Mouse (Mus musculus) T-cell, adult 66 days (primary cell): ENCODE measurements around the gene Igf2r. TPM values are rescaled to one million over a fixed set of nuclear protein-coding genes. Genes with fewer than 3 reads are reported as not detected.

Source experiments
- total RNA-seq, 2 experiments: library from RNA; stranded (reverse); gene quantifications; 3 replicates in 1 of 2; 4 replicates in 1 of 2; pipeline ENCODE4 v1.2.4; 2023

Gene Igf2r
- total RNA-seq, result 10 to 100 TPM; 42.3 to 46.0 TPM

DNA sequence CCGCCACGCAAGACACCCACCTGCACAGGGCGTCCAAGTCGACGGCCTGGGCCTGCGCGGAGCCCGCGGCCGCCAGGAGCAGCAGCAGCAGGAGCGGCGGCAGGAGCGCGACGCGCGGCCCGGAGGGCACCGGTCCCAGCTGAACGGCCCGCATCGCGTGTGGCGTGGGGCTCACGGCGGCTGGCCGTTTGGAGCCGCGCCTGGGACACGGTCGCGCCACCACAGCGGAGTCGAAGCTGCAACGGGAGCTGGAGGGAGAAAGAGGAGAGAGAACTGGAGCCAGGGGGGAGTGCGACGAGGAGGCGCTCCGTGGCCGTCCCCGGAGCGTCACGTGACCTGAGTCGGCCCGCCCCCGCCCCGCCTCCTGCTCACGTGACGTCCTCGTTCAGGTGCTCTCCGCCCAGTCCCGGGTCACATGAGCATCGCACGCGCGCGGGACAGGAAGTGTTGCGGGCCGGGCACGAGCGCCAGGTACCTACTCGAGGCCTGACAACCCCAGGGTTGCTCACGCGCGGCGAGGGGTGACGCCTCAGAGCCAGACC lies at the start of gene Igf2r:
Gene Igf2r (minus strand): TSS at position 285 of the 542 bp plus-strand sequence.

DNA sequence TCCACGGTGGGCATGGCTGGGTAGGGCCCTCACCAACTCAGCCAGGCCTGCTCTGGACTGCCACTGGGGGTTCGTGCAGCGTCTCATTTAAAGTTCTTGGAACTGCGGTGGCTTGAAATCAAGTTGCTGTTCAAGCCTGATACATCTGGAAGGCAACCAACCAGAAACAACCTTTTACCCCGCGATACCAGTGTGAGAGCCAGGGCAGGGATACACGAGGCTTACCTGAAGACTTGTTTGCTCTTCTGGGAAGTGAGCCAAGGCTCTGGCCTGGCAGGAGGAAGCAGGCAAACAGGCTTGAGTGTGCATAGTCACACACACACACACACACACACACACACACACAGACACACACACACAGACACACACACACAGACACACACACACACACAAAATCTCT lies 93.8 kb downstream of the Igf2r start, which contains the start of gene Slc22a1:
Gene Slc22a1 (minus strand): TSS at position 184 of the 400 bp plus-strand sequence.

Other genes with a start within 250 kb of the Igf2r start
- gene Slc22a2, start 185.5 kb downstream of the Igf2r start, total RNA-seq, result under 1 TPM in 1 of 2 experiments, not detected in 1; 0.41 TPM
- gene Slc22a1, start 93.8 kb downstream of the Igf2r start, total RNA-seq, result under 1 TPM in 1 of 2 experiments, not detected in 1; 0.73 TPM
- not detected for gene Mas1, start 98.5 kb upstream of the Igf2r start, total RNA-seq
- gene Mrgprh, start 106.4 kb upstream of the Igf2r start, total RNA-seq, result not detected
- gene Pnldc1, start 140.6 kb upstream of the Igf2r start, total RNA-seq, result 1 to 10 TPM in 1 of 2 experiments, not detected in 1; 2.8 TPM
- gene Tcp1, start 146.0 kb upstream of the Igf2r start, total RNA-seq, result 100 to 1,000 TPM; 208 to 219 TPM
- gene Mrpl18, start 146.7 kb upstream of the Igf2r start, total RNA-seq, result 10 to 100 TPM; 50.8 to 59.8 TPM
- 1 to 10 TPM in 1 of 2 experiments, not detected in 1; 1.2 TPM for gene Acat3, start 170.9 kb upstream of the Igf2r start, total RNA-seq
- 10 to 100 TPM; 18.5 to 20.7 TPM for gene Acat2, start 191.1 kb upstream of the Igf2r start, total RNA-seq
- gene Wtap, start 224.5 kb upstream of the Igf2r start, total RNA-seq, result 100 to 1,000 TPM; 115 to 118 TPM
- 10 to 100 TPM; 68.5 to 70.5 TPM for gene Sod2, start 237.2 kb upstream of the Igf2r start, total RNA-seq